10 mouse cellular contexts compared by ENCODE assay signal in the genomic region with DNA sequence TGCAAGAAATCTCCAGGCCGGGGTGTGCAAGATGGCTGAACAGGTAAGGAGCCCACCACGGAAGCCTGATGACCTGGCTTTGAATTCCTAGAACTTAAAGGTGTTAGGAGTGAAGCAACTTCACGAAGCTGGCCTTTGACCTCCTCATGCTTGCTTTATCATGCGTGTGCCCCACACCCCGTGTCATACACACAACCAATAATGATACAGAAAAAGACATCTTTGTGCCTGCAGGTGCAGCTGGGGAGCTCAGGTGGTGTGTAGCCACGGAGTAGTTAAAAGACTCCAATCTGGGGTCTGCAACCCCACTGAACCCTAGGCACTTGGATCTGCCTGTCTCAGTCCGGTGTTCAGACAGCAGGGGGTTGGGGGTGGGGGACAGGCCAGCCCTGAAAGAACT. TPM values are rescaled to one million over a fixed set of nuclear protein-coding genes. Genes with fewer than 3 reads are reported as not detected.
A peak's percentile ranks its signal among the peaks of the same experiment; 100 is the strongest.
DNase-seq lines count a peak whose midpoint lies in the region; ATAC-seq and TF ChIP-seq lines count a peak whose summit lies in the region.
"Had no signal": no experiment of that assay in that cellular context is flagged by ENCODE, and none has a peak within 500 bp of the region (broad histone marks: within the 10 kb centered on the region; RNA-seq: fewer than 3 reads in every experiment).

No protein-coding gene starts in this region.

- no peak for TF ChIP-seq CTCF in hindbrain, postnatal 0 days (IDR thresholded peaks at IDR 0.05; ENCODE audit: low read depth)

- intact Hi-C loops in left cerebral cortex, postnatal 4 days (cut with DNase I), result no loop called here

- H3K36me3 ChIP-seq in limb, embryonic 12.5 days, result peaks cover 15% of the 10 kb centered on the region; the same call in 1 of the 2 replicates
- H3K36me3 ChIP-seq in limb, embryonic 10.5 days, result peaks cover 6% of the 10 kb centered on the region; the same call in 1 of the 2 replicates
- H3K36me3 ChIP-seq in forebrain, embryonic 14.5 days (ENCODE audit: control insufficient read depth, insufficient read depth, low read length), result peaks cover 3% of the 10 kb centered on the region; the same call in 1 of the 2 replicates
- no peaks in the 10 kb centered on the region; the same call in 1 of the 2 replicates for H3K36me3 ChIP-seq in hindbrain, postnatal 0 days (ENCODE audit: insufficient read depth, low read length)
- H3K36me3 ChIP-seq in neural tube, embryonic 12.5 days, result peaks cover 11% of the 10 kb centered on the region; the same call in 1 of the 2 replicates

- no peak overlapping the region for H3K4me3 ChIP-seq in limb, embryonic 12.5 days (replicated peaks)
- no peak overlapping the region for H3K4me3 ChIP-seq in limb, embryonic 10.5 days
- H3K4me3 ChIP-seq in forebrain, embryonic 14.5 days (ENCODE audit: low read depth, low read length), result no peak overlapping the region
- H3K4me3 ChIP-seq in hindbrain, postnatal 0 days (ENCODE audit: low read length), result no peak overlapping the region
- H3K4me3 ChIP-seq in neural tube, embryonic 12.5 days, result no peak overlapping the region

- no peak for ATAC-seq in limb, embryonic 12.5 days (ENCODE audit: insufficient number of reproducible peaks, insufficient read depth, low FRiP score, low TSS enrichment, low read depth)
- peak; percentile 4; the same call in 1 of the 2 replicates for ATAC-seq in forebrain, embryonic 14.5 days
- peak; percentile 3; the same call in 1 of the 2 replicates for ATAC-seq in hindbrain, postnatal 0 days
- ATAC-seq in neural tube, embryonic 12.5 days (ENCODE audit: low FRiP score, low read depth), result no peak

- H3K9ac ChIP-seq in limb, embryonic 12.5 days (replicated peaks), result no peak overlapping the region
- H3K9ac ChIP-seq in forebrain, embryonic 14.5 days (ENCODE audit: low read length), result no peak overlapping the region; the same call in 1 of the 2 replicates
- H3K9ac ChIP-seq in hindbrain, postnatal 0 days (replicated peaks; ENCODE audit: low read length), result no peak overlapping the region
- no peak overlapping the region for H3K9ac ChIP-seq in neural tube, embryonic 12.5 days
- H3K9ac ChIP-seq: liver, embryonic 14.5 days had no signal

- no peak overlapping the region for H3K4me2 ChIP-seq in limb, embryonic 12.5 days
- no peak overlapping the region for H3K4me2 ChIP-seq in forebrain, embryonic 14.5 days (ENCODE audit: low read length)
- peak overlapping the region; percentile 24 for H3K4me2 ChIP-seq in hindbrain, postnatal 0 days (ENCODE audit: low read depth, low read length)
- 0 out of 2 replicates have a peak overlapping the region, but pooled peaks have one; percentile 6 for H3K4me2 ChIP-seq in neural tube, embryonic 12.5 days (replicated peaks)

- peaks cover 15% of the 10 kb centered on the region for H3K4me1 ChIP-seq in limb, embryonic 12.5 days (replicated peaks)
- H3K4me1 ChIP-seq in limb, embryonic 10.5 days, result peaks cover 36% of the 10 kb centered on the region
- H3K4me1 ChIP-seq in forebrain, embryonic 14.5 days (ENCODE audit: control insufficient read depth, insufficient read depth, low read length), result no peaks in the 10 kb centered on the region
- H3K4me1 ChIP-seq in hindbrain, postnatal 0 days (ENCODE audit: insufficient read depth, low read length), result no peaks in the 10 kb centered on the region
- H3K4me1 ChIP-seq in neural tube, embryonic 12.5 days, result 0 out of 2 replicates have a peak, but pooled peaks cover 8% of the 10 kb centered on the region

- H3K27me3 ChIP-seq in limb, embryonic 12.5 days, result no peaks in the 10 kb centered on the region; the same call in 1 of the 2 replicates
- no peaks in the 10 kb centered on the region for H3K27me3 ChIP-seq in limb, embryonic 10.5 days (ENCODE audit: low read depth, poor library complexity, severe bottlenecking)
- H3K27me3 ChIP-seq in forebrain, embryonic 14.5 days (replicated peaks; ENCODE audit: control insufficient read depth, insufficient read depth, low read length), result no peaks in the 10 kb centered on the region
- no peaks in the 10 kb centered on the region for H3K27me3 ChIP-seq in hindbrain, postnatal 0 days (ENCODE audit: insufficient read depth, low read length)
- H3K27me3 ChIP-seq in neural tube, embryonic 12.5 days (replicated peaks), result no peaks in the 10 kb centered on the region

- H3K27ac ChIP-seq in limb, embryonic 12.5 days, result 0 out of 2 replicates have a peak overlapping the region, but pooled peaks have one; percentile 35
- H3K27ac ChIP-seq in limb, embryonic 10.5 days, result no peak overlapping the region
- H3K27ac ChIP-seq in forebrain, embryonic 14.5 days (ENCODE audit: low read depth, low read length), result no peak overlapping the region
- H3K27ac ChIP-seq in hindbrain, postnatal 0 days, result peak overlapping the region; percentile 48; the same call in 1 of the 2 replicates
- no peak overlapping the region for H3K27ac ChIP-seq in neural tube, embryonic 12.5 days
- H3K27ac ChIP-seq: liver, embryonic 14.5 days had no signal

- DNase-seq in limb, embryonic 10.5 days (ENCODE audit: low spot score), result no peak
- DNase-seq in forebrain, embryonic 14.5 days (ENCODE audit: low spot score), result no peak
- no peak for DNase-seq in hindbrain, postnatal 0 days (ENCODE audit: low spot score)
- DNase-seq in cerebellum, adult 11-12 months, result no peak
- no peak for DNase-seq in left cerebral cortex, postnatal 4 days

- H3K9me3 ChIP-seq in limb, embryonic 12.5 days, result no peaks in the 10 kb centered on the region
- H3K9me3 ChIP-seq in limb, embryonic 10.5 days (replicated peaks), result no peaks in the 10 kb centered on the region
- no peaks in the 10 kb centered on the region for H3K9me3 ChIP-seq in forebrain, embryonic 14.5 days (replicated peaks; ENCODE audit: control insufficient read depth, low read length)
- H3K9me3 ChIP-seq in hindbrain, postnatal 0 days (ENCODE audit: low read length), result no peaks in the 10 kb centered on the region
- H3K9me3 ChIP-seq in neural tube, embryonic 12.5 days, result no peaks in the 10 kb centered on the region
- H3K9me3 ChIP-seq: megakaryocyte, embryonic 14.5 days had no signal

- 78% methylated on average over 7 of the region's 7 CpGs for WGBS in limb, embryonic 12.5 days
- WGBS in limb, embryonic 10.5 days, result 82% methylated on average over 7 of the region's 7 CpGs
- 76% methylated on average over 7 of the region's 7 CpGs for WGBS in forebrain, embryonic 14.5 days
- WGBS in hindbrain, postnatal 0 days, result 74% methylated on average over 7 of the region's 7 CpGs
- WGBS in neural tube, embryonic 12.5 days, result 79% methylated on average over 7 of the region's 7 CpGs

RNA-seq across cellular contexts. Expression of a gene that starts 21.3 kb away (rescaled TPM):
- polyA plus RNA-seq in limb, embryonic 12.5 days (2016; fragmentation: Nextera tagmentation; extraction: Ambion mirVana), result 26.2 and 27.4 TPM in 2 replicates
- polyA plus RNA-seq in limb, embryonic 10.5 days (2016; fragmentation: Nextera tagmentation; extraction: Ambion mirVana), result 20.8 and 23.3 TPM in 2 replicates
- 6.0 and 6.3 TPM in 2 replicates for polyA plus RNA-seq in forebrain, embryonic 14.5 days (2014; fragmentation: Nextera tagmentation; extraction: Ambion mirVana)
- 5.8 and 10.6 TPM in 2 replicates for total RNA-seq in hindbrain, postnatal 0 days (2014; rRNA removed)
- 10.0 and 11.2 TPM in 2 replicates for polyA plus RNA-seq in hindbrain, postnatal 0 days (2015; fragmentation: Nextera tagmentation; extraction: Ambion mirVana)
- 11.6 and 13.7 TPM in 2 replicates for polyA plus RNA-seq in neural tube, embryonic 12.5 days (2016; fragmentation: Nextera tagmentation; extraction: Ambion mirVana)
- total RNA-seq in left cerebral cortex, postnatal 4 days (2021), result 1 to 10 TPM; 2.1 to 3.4 TPM

RNA-seq across cellular contexts. Expression of a gene that starts 32.7 kb away (rescaled TPM):
- polyA plus RNA-seq in limb, embryonic 12.5 days (2016; fragmentation: Nextera tagmentation; extraction: Ambion mirVana), result 14.8 and 15.2 TPM in 2 replicates
- polyA plus RNA-seq in limb, embryonic 10.5 days (2016; fragmentation: Nextera tagmentation; extraction: Ambion mirVana), result 14.0 and 14.6 TPM in 2 replicates
- 19.2 and 20.1 TPM in 2 replicates for polyA plus RNA-seq in forebrain, embryonic 14.5 days (2014; fragmentation: Nextera tagmentation; extraction: Ambion mirVana)
- 23.8 and 26.1 TPM in 2 replicates for total RNA-seq in hindbrain, postnatal 0 days (2014; rRNA removed)
- 16.2 and 18.4 TPM in 2 replicates for polyA plus RNA-seq in hindbrain, postnatal 0 days (2015; fragmentation: Nextera tagmentation; extraction: Ambion mirVana)
- polyA plus RNA-seq in neural tube, embryonic 12.5 days (2016; fragmentation: Nextera tagmentation; extraction: Ambion mirVana), result 15.7 and 17.2 TPM in 2 replicates
- 10 to 100 TPM; 11.9 to 12.1 TPM for total RNA-seq in left cerebral cortex, postnatal 4 days (2021)

RNA-seq across cellular contexts. Expression of a gene that starts 32.8 kb away (rescaled TPM):
- 10.8 and 12.4 TPM in 2 replicates for polyA plus RNA-seq in limb, embryonic 12.5 days (2016; fragmentation: Nextera tagmentation; extraction: Ambion mirVana)
- polyA plus RNA-seq in limb, embryonic 10.5 days (2016; fragmentation: Nextera tagmentation; extraction: Ambion mirVana), result 9.9 and 10.1 TPM in 2 replicates
- 6.6 and 8.4 TPM in 2 replicates for polyA plus RNA-seq in forebrain, embryonic 14.5 days (2014; fragmentation: Nextera tagmentation; extraction: Ambion mirVana)
- total RNA-seq in hindbrain, postnatal 0 days (2014; rRNA removed), result 4.9 and 12.6 TPM in 2 replicates
- polyA plus RNA-seq in hindbrain, postnatal 0 days (2015; fragmentation: Nextera tagmentation; extraction: Ambion mirVana), result 10.0 and 11.6 TPM in 2 replicates
- polyA plus RNA-seq in neural tube, embryonic 12.5 days (2016; fragmentation: Nextera tagmentation; extraction: Ambion mirVana), result 5.1 and 6.1 TPM in 2 replicates
- 10 to 100 TPM; 16.3 to 20.3 TPM for total RNA-seq in left cerebral cortex, postnatal 4 days (2021)

RNA-seq across cellular contexts. Expression of a gene that starts 44.0 kb away (rescaled TPM):
- polyA plus RNA-seq in limb, embryonic 12.5 days (2016; fragmentation: Nextera tagmentation; extraction: Ambion mirVana), result 0.18 TPM in 2 replicates
- 0.15 TPM in 1 of 2 replicates, not detected in the other for polyA plus RNA-seq in limb, embryonic 10.5 days (2016; fragmentation: Nextera tagmentation; extraction: Ambion mirVana)
- polyA plus RNA-seq in forebrain, embryonic 14.5 days (2014; fragmentation: Nextera tagmentation; extraction: Ambion mirVana), result 0.60 TPM in 1 of 2 replicates, not detected in the other
- not detected in 2 replicates for total RNA-seq in hindbrain, postnatal 0 days (2014; rRNA removed)
- polyA plus RNA-seq in hindbrain, postnatal 0 days (2015; fragmentation: Nextera tagmentation; extraction: Ambion mirVana), result 0.26 and 0.40 TPM in 2 replicates
- 0.34 and 0.96 TPM in 2 replicates for polyA plus RNA-seq in neural tube, embryonic 12.5 days (2016; fragmentation: Nextera tagmentation; extraction: Ambion mirVana)
- under 1 TPM; 0.36 to 0.68 TPM for total RNA-seq in left cerebral cortex, postnatal 4 days (2021)
- polyA plus RNA-seq: activated CD4-positive, CD25-positive, alpha-beta regulatory T cell, adult 4 months; liver, embryonic 14.5 days had no signal

RNA-seq across cellular contexts. Expression of a gene that starts 51.3 kb away (rescaled TPM):
- 20.9 and 21.7 TPM in 2 replicates for polyA plus RNA-seq in limb, embryonic 12.5 days (2016; fragmentation: Nextera tagmentation; extraction: Ambion mirVana)
- 22.2 and 24.5 TPM in 2 replicates for polyA plus RNA-seq in limb, embryonic 10.5 days (2016; fragmentation: Nextera tagmentation; extraction: Ambion mirVana)
- 34.0 and 37.8 TPM in 2 replicates for polyA plus RNA-seq in forebrain, embryonic 14.5 days (2014; fragmentation: Nextera tagmentation; extraction: Ambion mirVana)
- 28.5 and 29.8 TPM in 2 replicates for total RNA-seq in hindbrain, postnatal 0 days (2014; rRNA removed)
- polyA plus RNA-seq in hindbrain, postnatal 0 days (2015; fragmentation: Nextera tagmentation; extraction: Ambion mirVana), result 36.3 and 36.4 TPM in 2 replicates
- polyA plus RNA-seq in neural tube, embryonic 12.5 days (2016; fragmentation: Nextera tagmentation; extraction: Ambion mirVana), result 35.8 and 36.7 TPM in 2 replicates
- 10 to 100 TPM; 29.7 to 30.3 TPM for total RNA-seq in left cerebral cortex, postnatal 4 days (2021)

Comparison
In these comparisons a context has a peak if more than half of its experiments do, and no peak if none do; other contexts are left out.
1. H3K27ac ChIP-seq: peak in limb, embryonic 12.5 days (single experiment) and hindbrain, postnatal 0 days (single experiment); none in limb, embryonic 10.5 days (single experiment), forebrain, embryonic 14.5 days (single experiment) and neural tube, embryonic 12.5 days (single experiment).
2. ATAC-seq: peak in forebrain, embryonic 14.5 days (single experiment) and hindbrain, postnatal 0 days (single experiment); none in limb, embryonic 12.5 days (single experiment) and neural tube, embryonic 12.5 days (single experiment).
3. H3K4me2 ChIP-seq: peak in hindbrain, postnatal 0 days (single experiment) and neural tube, embryonic 12.5 days (single experiment); none in limb, embryonic 12.5 days (single experiment) and forebrain, embryonic 14.5 days (single experiment).